Mouse (Mus musculus) ES-E14 (cell line): ENCODE results near the gene Sdcbp2.
A peak's percentile ranks its signal among the peaks of the same experiment; 100 is the strongest.

ENCODE experiments used
- CHD2 ChIP-seq: IDR thresholded peaks from 2 replicates; pipeline ENCODE4 v1.6.1; 2014; ENCODE audit warnings: mild to moderate bottlenecking, low read depth, low read length, inconsistent platforms
- HCFC1 ChIP-seq: IDR thresholded peaks from 2 replicates; pipeline ENCODE4 v1.6.1; 2012; ENCODE audit warnings: low read length, inconsistent platforms, borderline replicate concordance; ENCODE audit not compliant: insufficient read depth
- ZNF384 ChIP-seq: IDR thresholded peaks from 2 replicates; pipeline ENCODE4 v1.6.1; 2012; ENCODE audit warnings: low read depth, low read length, inconsistent platforms

DNA sequence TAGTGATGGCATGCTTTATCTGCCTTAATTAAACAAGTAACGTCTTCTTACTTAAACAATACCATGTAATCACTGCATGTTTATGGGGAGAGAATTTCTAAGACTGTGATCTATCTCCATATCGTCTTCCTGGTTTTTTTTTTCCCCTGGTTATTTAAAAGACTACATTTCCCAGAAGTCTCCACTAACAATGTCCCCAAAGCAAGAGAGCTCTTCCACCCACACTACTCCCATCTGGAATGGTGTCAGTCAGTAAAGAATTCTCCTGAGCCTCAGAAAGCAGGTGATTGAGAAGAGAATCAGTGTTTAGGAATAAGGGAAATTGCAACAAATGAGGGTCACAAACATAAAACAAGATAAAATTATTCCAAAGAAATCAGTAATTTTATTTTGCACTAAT lies 62.5 kb downstream of the Sdcbp2 start:
- peak; percentile 47; the same call in 1 of the 2 replicates for TF ChIP-seq ZNF384
- peak; percentile 78 for TF ChIP-seq HCFC1
- no peak for TF ChIP-seq CHD2
